8 mouse cellular contexts compared by ENCODE assay signal in genomic region chr14:32994954-32995636, GRCm38 (mm10). TPM values are rescaled to one million over a fixed set of nuclear protein-coding genes. Genes with fewer than 3 reads are reported as not detected.
DNase-seq lines count a peak whose midpoint lies in the region; ATAC-seq lines count a peak whose summit lies in the region.

No protein-coding gene starts in this region.

- peak overlapping the region; percentile 38 for H3K4me2 ChIP-seq in midbrain, embryonic 15.5 days

- no peak for DNase-seq in frontal cortex, postnatal 10 days (ENCODE audit: low spot score in 2 of 2)
- DNase-seq in embryo, embryonic 11 days, result peak; percentile 76
- peak; percentile 24 to 52 for DNase-seq in heart, postnatal 10 days
- peak; percentile 33 to 64 for DNase-seq in kidney, postnatal 4 days
- DNase-seq in spleen, adult 12 weeks (ENCODE audit: low spot score), result no peak
- no peak for DNase-seq in cerebellum, adult 18-20 months

- peaks cover 20% of the 10 kb centered on the region for H3K4me1 ChIP-seq in midbrain, embryonic 15.5 days

- 2% methylated on average over 10 of the region's 10 CpGs for WGBS in midbrain, embryonic 15.5 days

- H3K9me3 ChIP-seq in midbrain, embryonic 15.5 days, result no peaks in the 10 kb centered on the region

- H3K27ac ChIP-seq in midbrain, embryonic 15.5 days, result peak overlapping the region; percentile 63

- H3K27me3 ChIP-seq in midbrain, embryonic 15.5 days (replicated peaks), result no peaks in the 10 kb centered on the region

- ATAC-seq in frontal cortex, adult (ENCODE audit: low TSS enrichment), result 0 out of 2 replicates have a peak, but pooled peaks have one; percentile 34
- ATAC-seq in midbrain, embryonic 15.5 days (replicated peaks), result peak; percentile 76

- H3K9ac ChIP-seq in midbrain, embryonic 15.5 days, result no peak overlapping the region

- peak overlapping the region; percentile 10; the same call in 1 of the 2 replicates for H3K4me3 ChIP-seq in midbrain, embryonic 15.5 days

- H3K36me3 ChIP-seq in midbrain, embryonic 15.5 days (replicated peaks), result no peaks in the 10 kb centered on the region

- intact Hi-C loops in heart, postnatal 10 days (cut with DNase I), result no loop called here

RNA-seq across cellular contexts. Expression of gene Lrrc18, which starts 3.9 kb away (rescaled TPM):
- total RNA-seq in heart, postnatal 10 days (2021), result under 1 TPM; 0.35 to 0.45 TPM
- polyA plus RNA-seq in midbrain, embryonic 15.5 days (2015; fragmentation: Nextera tagmentation; extraction: Ambion mirVana), result 0.38 and 0.61 TPM in 2 replicates

Comparison
In these comparisons a context has a peak if more than half of its experiments do, and no peak if none do; other contexts are left out.
1. DNase-seq: peak in embryo, embryonic 11 days (single experiment), heart, postnatal 10 days (2 of 2) and kidney, postnatal 4 days (2 of 2); none in frontal cortex, postnatal 10 days (0 of 2), spleen, adult 12 weeks (single experiment) and cerebellum, adult 18-20 months (0 of 2).